Mouse (Mus musculus): ENCODE measurements around the gene Akr1c18.

- TF ChIP-seq CTCF (IDR thresholded peaks at IDR 0.05; ENCODE audit: borderline replicate concordance, control insufficient read depth, extremely low read depth, insufficient read depth, low read length, poor library complexity) (no peak), POLR2A (IDR thresholded peaks at IDR 0.05; ENCODE audit: control insufficient read depth, extremely low read depth, insufficient read depth, low read length, poor library complexity) (no peak)
Measured at GRCm38 (mm10) chr13:4190904-4191303, 40.5 kb upstream of the Akr1c18 start, which contains the start of gene Akr1c13.

All from thymus, adult 2 months (tissue).